ENCODE assay signal across 11 mouse cellular contexts in the genomic region with DNA sequence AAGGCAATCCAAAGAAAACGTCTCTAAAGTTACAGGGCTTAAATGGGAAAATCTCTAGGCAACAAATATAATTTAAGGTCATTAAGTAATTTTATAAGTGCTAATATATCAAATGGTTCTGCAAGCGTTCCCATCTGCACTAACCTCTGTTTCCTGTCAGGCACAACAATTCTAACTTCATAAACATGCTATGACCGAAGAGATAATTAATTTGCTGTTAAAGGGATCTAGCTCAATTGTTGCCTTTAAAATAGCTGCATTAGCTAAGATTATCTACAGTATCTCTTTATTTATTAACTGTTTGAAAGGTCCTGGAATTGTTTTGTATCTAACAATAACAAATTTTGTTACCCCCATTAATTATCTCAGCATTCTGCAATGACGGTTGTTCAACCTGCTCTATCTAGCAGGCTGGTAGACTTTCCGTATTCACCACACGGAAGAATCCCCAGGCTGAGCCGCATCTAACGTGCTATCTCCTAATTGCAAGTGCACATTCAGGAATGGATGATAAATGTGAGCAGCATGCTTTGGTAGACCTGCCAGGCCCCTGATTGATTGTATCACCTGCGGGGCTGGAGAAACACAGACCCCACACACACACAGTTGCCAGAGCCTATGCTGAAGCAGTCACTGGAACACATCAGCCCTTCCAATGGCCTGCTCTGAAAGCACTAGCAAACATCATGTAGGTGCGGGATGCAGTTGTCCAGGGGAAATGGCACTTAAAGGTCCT.
DNase-seq lines count a peak whose midpoint lies in the region; ATAC-seq and TF ChIP-seq lines count a peak whose summit lies in the region.
"Had no signal": no experiment of that assay in that cellular context is flagged by ENCODE, and none has a peak within 500 bp of the region (broad histone marks: within the 10 kb centered on the region; RNA-seq: fewer than 3 reads in every experiment).

No protein-coding gene starts in this region.

- TF ChIP-seq EP300 in lung, postnatal 0 days (IDR thresholded peaks at IDR 0.05), result no peak

- 0 out of 2 replicates have a peak, but pooled peaks have one; percentile 56 for ATAC-seq in hindbrain, embryonic 12.5 days (ENCODE audit: low FRiP score)
- no peak for ATAC-seq in hindbrain, embryonic 11.5 days (ENCODE audit: low FRiP score)
- no peak; the same call in 1 of the 2 replicates for ATAC-seq in lung, postnatal 0 days
- peak; percentile 72 for ATAC-seq in hindbrain, embryonic 16.5 days
- ATAC-seq in heart, embryonic 11.5 days (replicated peaks; ENCODE audit: insufficient number of reproducible peaks, low FRiP score, low TSS enrichment), result no peak
- ATAC-seq: intestine, postnatal 0 days had no signal

- no peaks in the 10 kb centered on the region for H3K4me1 ChIP-seq in hindbrain, embryonic 12.5 days
- no peaks in the 10 kb centered on the region for H3K4me1 ChIP-seq in hindbrain, embryonic 11.5 days (replicated peaks; ENCODE audit: control insufficient read depth, insufficient read depth, low read length)
- no peaks in the 10 kb centered on the region for H3K4me1 ChIP-seq in lung, postnatal 0 days (ENCODE audit: insufficient read depth, low read depth, low read length)
- H3K4me1 ChIP-seq in hindbrain, embryonic 16.5 days (ENCODE audit: control insufficient read depth, insufficient read depth, low read depth, low read length), result no peaks in the 10 kb centered on the region
- H3K4me1 ChIP-seq in heart, embryonic 11.5 days (ENCODE audit: control insufficient read depth, insufficient read depth, low read length), result no peaks in the 10 kb centered on the region
- H3K4me1 ChIP-seq: liver, embryonic 13.5 days had no signal

- H3K4me3 ChIP-seq in hindbrain, embryonic 12.5 days, result no peak overlapping the region
- H3K4me3 ChIP-seq in hindbrain, embryonic 11.5 days (ENCODE audit: low read depth, low read length), result no peak overlapping the region
- H3K4me3 ChIP-seq in lung, postnatal 0 days (ENCODE audit: low read depth, low read length), result no peak overlapping the region
- no peak overlapping the region for H3K4me3 ChIP-seq in hindbrain, embryonic 16.5 days (ENCODE audit: low read length)
- no peak overlapping the region for H3K4me3 ChIP-seq in heart, embryonic 11.5 days (ENCODE audit: low read depth, low read length)
- H3K4me3 ChIP-seq: heart, embryonic 12.5 days; left cerebral cortex, adult 2 months; liver, embryonic 13.5 days had no signal

- no peak for DNase-seq in hindbrain, embryonic 11.5 days (ENCODE audit: low spot score)
- DNase-seq in lung, postnatal 0 days (ENCODE audit: low spot score), result peak; percentile 30
- DNase-seq in lung, adult 18-20 months, result no peak
- DNase-seq in embryo, embryonic 9.5 days (ENCODE audit: extremely low spot score), result no peak
- DNase-seq: liver, embryonic 13.5 days had no signal

- no peak overlapping the region for H3K4me2 ChIP-seq in hindbrain, embryonic 12.5 days (replicated peaks)
- H3K4me2 ChIP-seq in hindbrain, embryonic 11.5 days (replicated peaks; ENCODE audit: low read depth, low read length), result no peak overlapping the region
- H3K4me2 ChIP-seq in lung, postnatal 0 days (replicated peaks; ENCODE audit: low read depth, low read length), result no peak overlapping the region
- no peak overlapping the region for H3K4me2 ChIP-seq in hindbrain, embryonic 16.5 days (ENCODE audit: low read length)
- no peak overlapping the region for H3K4me2 ChIP-seq in heart, embryonic 11.5 days
- H3K4me2 ChIP-seq: heart, embryonic 12.5 days; liver, embryonic 13.5 days had no signal

- H3K27me3 ChIP-seq in hindbrain, embryonic 12.5 days, result no peaks in the 10 kb centered on the region
- no peaks in the 10 kb centered on the region for H3K27me3 ChIP-seq in hindbrain, embryonic 11.5 days (ENCODE audit: control insufficient read depth, insufficient read depth, low read length)
- H3K27me3 ChIP-seq in lung, postnatal 0 days (replicated peaks; ENCODE audit: insufficient read depth, low read length), result no peaks in the 10 kb centered on the region
- H3K27me3 ChIP-seq in hindbrain, embryonic 16.5 days (replicated peaks; ENCODE audit: control insufficient read depth, insufficient read depth, low read length), result no peaks in the 10 kb centered on the region
- H3K27me3 ChIP-seq in heart, embryonic 11.5 days (ENCODE audit: control insufficient read depth, insufficient read depth, low read length), result no peaks in the 10 kb centered on the region
- H3K27me3 ChIP-seq: heart, embryonic 12.5 days; liver, embryonic 13.5 days had no signal

- H3K27ac ChIP-seq in hindbrain, embryonic 12.5 days, result no peak overlapping the region
- no peak overlapping the region for H3K27ac ChIP-seq in hindbrain, embryonic 11.5 days (ENCODE audit: low read depth, low read length)
- no peak overlapping the region for H3K27ac ChIP-seq in lung, postnatal 0 days (ENCODE audit: low read length)
- H3K27ac ChIP-seq in hindbrain, embryonic 16.5 days (ENCODE audit: low read depth, low read length), result no peak overlapping the region
- H3K27ac ChIP-seq in heart, embryonic 11.5 days (ENCODE audit: low read depth, low read length), result no peak overlapping the region
- H3K27ac ChIP-seq: left cerebral cortex, adult 2 months; liver, embryonic 13.5 days had no signal

- no peak overlapping the region for H3K9ac ChIP-seq in hindbrain, embryonic 12.5 days
- H3K9ac ChIP-seq in hindbrain, embryonic 11.5 days (ENCODE audit: low read depth, low read length), result no peak overlapping the region
- H3K9ac ChIP-seq in lung, postnatal 0 days (replicated peaks; ENCODE audit: low read depth), result no peak overlapping the region
- no peak overlapping the region for H3K9ac ChIP-seq in hindbrain, embryonic 16.5 days (ENCODE audit: low read depth, low read length)
- no peak overlapping the region for H3K9ac ChIP-seq in heart, embryonic 11.5 days (ENCODE audit: low read depth, low read length)
- H3K9ac ChIP-seq: heart, embryonic 12.5 days; liver, embryonic 13.5 days had no signal

- no peaks in the 10 kb centered on the region for H3K9me3 ChIP-seq in hindbrain, embryonic 12.5 days (replicated peaks)
- no peaks in the 10 kb centered on the region for H3K9me3 ChIP-seq in hindbrain, embryonic 11.5 days (ENCODE audit: control insufficient read depth, low read length)
- no peaks in the 10 kb centered on the region for H3K9me3 ChIP-seq in lung, postnatal 0 days (ENCODE audit: low read length)
- H3K9me3 ChIP-seq in hindbrain, embryonic 16.5 days (ENCODE audit: control insufficient read depth, low read length), result no peaks in the 10 kb centered on the region
- H3K9me3 ChIP-seq in heart, embryonic 11.5 days (replicated peaks; ENCODE audit: control insufficient read depth, low read length), result no peaks in the 10 kb centered on the region
- H3K9me3 ChIP-seq: heart, embryonic 12.5 days; liver, embryonic 13.5 days had no signal

- H3K36me3 ChIP-seq in hindbrain, embryonic 12.5 days, result no peaks in the 10 kb centered on the region
- H3K36me3 ChIP-seq in hindbrain, embryonic 11.5 days (ENCODE audit: control insufficient read depth, insufficient read depth, low read length), result no peaks in the 10 kb centered on the region
- H3K36me3 ChIP-seq in lung, postnatal 0 days (ENCODE audit: insufficient read depth, low read length), result no peaks in the 10 kb centered on the region
- H3K36me3 ChIP-seq in hindbrain, embryonic 16.5 days (ENCODE audit: control insufficient read depth, insufficient read depth, low read length), result no peaks in the 10 kb centered on the region
- no peaks in the 10 kb centered on the region for H3K36me3 ChIP-seq in heart, embryonic 11.5 days (ENCODE audit: control insufficient read depth, insufficient read depth, low read length)
- H3K36me3 ChIP-seq: heart, embryonic 12.5 days; liver, embryonic 13.5 days had no signal

- TF ChIP-seq CTCF in lung, postnatal 0 days (IDR thresholded peaks at IDR 0.05), result no peak

- WGBS in hindbrain, embryonic 12.5 days, result 70% methylated on average over 10 of the region's 10 CpGs
- WGBS in hindbrain, embryonic 11.5 days, result 76% methylated on average over 10 of the region's 10 CpGs
- 38% methylated on average over 10 of the region's 10 CpGs for WGBS in lung, postnatal 0 days
- WGBS in hindbrain, embryonic 16.5 days, result 64% methylated on average over 10 of the region's 10 CpGs
- 68% methylated on average over 10 of the region's 10 CpGs for WGBS in heart, embryonic 11.5 days (ENCODE audit: insufficient replicate concordance)

Comparison
In these comparisons a context has a peak if more than half of its experiments do, and no peak if none do; other contexts are left out.
1. ATAC-seq: peak in hindbrain, embryonic 12.5 days (single experiment) and hindbrain, embryonic 16.5 days (single experiment); none in hindbrain, embryonic 11.5 days (single experiment), lung, postnatal 0 days (single experiment) and heart, embryonic 11.5 days (single experiment).